Mouse (Mus musculus) limb, embryonic 14.5 days (tissue): Measurements from ENCODE around the gene Tnfaip8l2. TPM values are rescaled to one million over a fixed set of nuclear protein-coding genes. Genes with fewer than 3 reads are reported as not detected.
A peak's percentile ranks its signal among the peaks of the same experiment; 100 is the strongest.

Experiments
- ATAC-seq: fragments of 200-750 bp; cut with Nextera tagmentation; 2 replicates; pipeline ENCODE4 v1.8.0; 2017; ENCODE audit warnings: low read depth, moderate number of reproducible peaks, moderate TSS enrichment; ENCODE audit not compliant: low FRiP score
- DNase-seq: peaks from one replicate; pipeline ENCODE4 v3.0.0-alpha.2; 2015; ENCODE audit warnings: low spot score
- H3K27ac ChIP-seq: fragments of 300-500 bp; sonication (generic); replicated peaks from 2 replicates; pipeline ENCODE4 v1.5.1; 2014; ENCODE audit warnings: low read depth, mild to moderate bottlenecking, low read length, moderate library complexity, mixed read lengths
- H3K27me3 ChIP-seq: fragments of 300-500 bp; sonication (generic); 2 replicates; pipeline ENCODE4 v1.6.1; 2014; ENCODE audit warnings: low read length, mixed read lengths; ENCODE audit not compliant: control insufficient read depth, insufficient read depth
- H3K36me3 ChIP-seq: fragments of 300-500 bp; sonication (generic); 2 replicates; pipeline ENCODE4 v1.6.1; 2014; ENCODE audit warnings: mild to moderate bottlenecking, low read length, moderate library complexity, mixed read lengths; ENCODE audit not compliant: control insufficient read depth, insufficient read depth
- H3K4me1 ChIP-seq: fragments of 300-500 bp; sonication (generic); 2 replicates; pipeline ENCODE4 v1.6.1; 2014; ENCODE audit warnings: antibody characterized with exemption, low read length, mixed read lengths; ENCODE audit not compliant: control insufficient read depth, insufficient read depth
- H3K4me2 ChIP-seq: fragments of 300-500 bp; sonication (generic); replicated peaks from 2 replicates; pipeline ENCODE4 v1.6.1; 2014; ENCODE audit warnings: low read depth, mild to moderate bottlenecking, low read length, moderate library complexity; ENCODE audit not compliant: severe bottlenecking
- H3K4me3 ChIP-seq: fragments of 300-500 bp; sonication (generic); replicated peaks from 2 replicates; pipeline ENCODE4 v1.5.1; 2014; ENCODE audit warnings: low read length
- H3K9ac ChIP-seq: fragments of 300-500 bp; sonication (generic); 2 replicates; pipeline ENCODE4 v1.6.1; 2014; ENCODE audit warnings: mild to moderate bottlenecking, low read depth, low read length, moderate library complexity; ENCODE audit not compliant: severe bottlenecking
- H3K9me3 ChIP-seq: fragments of 300-500 bp; sonication (generic); 2 replicates; pipeline ENCODE4 v1.6.1; 2016; ENCODE audit warnings: low read length; ENCODE audit not compliant: control insufficient read depth
- POLR2A ChIP-seq: fragments of 200-500 bp; IDR thresholded peaks from 2 replicates; pipeline ENCODE4 v1.8.0; 2012; ENCODE audit warnings: inconsistent platforms, mild to moderate bottlenecking, moderate library complexity, borderline replicate concordance; ENCODE audit not compliant: insufficient read depth, insufficient read length; ENCODE audit errors: extremely low read depth
- WGBS: fragments of 180-500 bp; shearing (Covaris S2); extraction: QIAGEN DNeasy Blood & Tissue Kit; methylation state at CpG from one replicate; pipeline ENCODE4 v1.1.7; 2014; 5-methylcytosine and 5-hydroxymethylcytosine counted together
- polyA plus RNA-seq, 2 experiments: library from polyadenylated mRNA; depleted of rRNA in 1 of 2; stranded (reverse) in 1 of 2; unstranded in 1 of 2; fragments of >200 nt; fragmentation: Nextera tagmentation in 1 of 2; extraction: Ambion mirVana in 1 of 2; gene quantifications; 2 replicates each; pipeline versions ENCODE4 v1.2.1 to v1.2.3; 2012 to 2014

Tnfaip8l2 gene
- polyA plus RNA-seq, 2 experiments = 4.9 to 6.1 TPM

DNA sequence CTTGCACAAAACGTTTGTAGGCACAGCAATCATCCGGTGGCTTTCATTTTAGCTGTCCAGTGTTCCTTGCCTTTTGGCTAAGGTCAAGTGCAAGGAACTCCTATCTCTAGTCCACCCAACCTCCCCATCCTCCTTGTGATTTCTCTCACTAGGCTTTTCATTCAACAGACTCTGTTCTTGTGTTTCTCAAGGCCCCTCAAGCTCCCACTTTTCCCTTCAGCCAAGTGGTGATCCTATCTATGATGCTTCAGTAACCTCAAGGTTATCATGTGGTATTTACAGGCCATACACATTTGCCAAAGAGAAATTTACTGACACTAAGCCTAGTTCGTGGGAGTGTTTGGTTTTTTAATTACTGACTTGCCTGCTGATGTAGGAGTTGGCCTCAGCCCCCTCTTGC lies 37.7 kb upstream of the Tnfaip8l2 start:
- no peak overlapping the region for H3K4me2 ChIP-seq
- H3K4me1 ChIP-seq = no peaks in the 10 kb centered on the region
- H3K36me3 ChIP-seq = peaks cover 15% of the 10 kb centered on the region
- no peak overlapping the region for H3K4me3 ChIP-seq
- H3K9me3 ChIP-seq = no peaks in the 10 kb centered on the region
- no peaks in the 10 kb centered on the region for H3K27me3 ChIP-seq
- 66% methylated on average over 3 of the region's 3 CpGs for WGBS
- no peak overlapping the region for H3K27ac ChIP-seq
- no peak overlapping the region for H3K9ac ChIP-seq
- TF ChIP-seq POLR2A = no peak
- ATAC-seq (no peak), DNase-seq (no peak)

DNA sequence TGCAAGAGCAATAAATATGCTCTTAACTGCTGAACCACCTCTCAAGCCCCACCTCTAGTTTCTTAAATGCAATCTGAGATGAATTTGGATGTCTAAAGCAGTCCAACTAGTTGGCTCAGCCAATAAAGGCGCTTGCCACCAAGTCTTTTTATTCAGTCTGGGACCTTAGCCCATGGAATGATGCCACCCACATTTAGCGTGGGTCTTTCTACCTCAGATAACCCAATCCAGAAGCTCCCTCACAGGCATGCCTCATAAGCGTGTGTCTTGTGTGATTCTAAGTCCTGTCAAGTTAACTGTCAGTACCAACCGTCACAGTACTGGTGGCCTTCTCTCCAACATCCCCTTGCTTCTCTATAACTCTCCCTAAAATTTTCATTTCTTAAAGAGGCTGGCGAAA lies 36.8 kb upstream of the Tnfaip8l2 start:
- H3K4me3 ChIP-seq = no peak overlapping the region
- no peak for TF ChIP-seq POLR2A
- no peak for ATAC-seq
- no peak overlapping the region for H3K4me2 ChIP-seq
- H3K4me1 ChIP-seq = no peaks in the 10 kb centered on the region
- 82% methylated on average over 5 of the region's 5 CpGs for WGBS
- 0 out of 2 replicates have a peak, but pooled peaks cover 3% of the 10 kb centered on the region for H3K27me3 ChIP-seq
- H3K36me3 ChIP-seq = peaks cover 6% of the 10 kb centered on the region; the same call in 1 of the 2 replicates
- no peak for DNase-seq
- H3K9ac ChIP-seq = no peak overlapping the region
- H3K27ac ChIP-seq = no peak overlapping the region
- H3K9me3 ChIP-seq = no peaks in the 10 kb centered on the region

DNA sequence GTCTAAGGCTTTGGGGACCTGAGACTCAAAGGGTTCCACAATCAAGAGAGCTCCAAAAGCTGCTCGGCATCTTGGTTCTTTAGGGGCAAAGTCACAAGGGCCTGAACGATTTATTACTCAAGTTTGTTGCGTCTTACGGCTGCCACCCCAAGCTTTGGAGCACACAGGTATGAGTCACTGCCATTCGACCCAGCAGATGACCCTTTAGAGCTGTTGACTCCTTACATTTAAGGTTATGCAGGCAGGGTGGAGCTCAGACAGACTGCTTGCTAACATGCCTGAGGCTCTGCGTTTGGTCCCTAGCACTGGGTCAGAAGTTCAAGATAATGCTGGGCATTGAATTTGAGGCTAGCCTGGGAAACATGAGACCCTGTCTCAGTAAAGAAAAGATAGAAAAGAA lies 35.4 kb upstream of the Tnfaip8l2 start:
- WGBS = 61% methylated on average over 6 of the region's 6 CpGs
- H3K36me3 ChIP-seq = peaks cover 11% of the 10 kb centered on the region
- H3K9me3 ChIP-seq = no peaks in the 10 kb centered on the region
- peaks cover 16% of the 10 kb centered on the region for H3K27me3 ChIP-seq
- no peak overlapping the region for H3K4me3 ChIP-seq
- no peak for TF ChIP-seq POLR2A
- H3K27ac ChIP-seq = no peak overlapping the region
- peaks cover 5% of the 10 kb centered on the region; the same call in 1 of the 2 replicates for H3K4me1 ChIP-seq
- no peak for ATAC-seq
- H3K9ac ChIP-seq = no peak overlapping the region
- DNase-seq = no peak
- no peak overlapping the region for H3K4me2 ChIP-seq

DNA sequence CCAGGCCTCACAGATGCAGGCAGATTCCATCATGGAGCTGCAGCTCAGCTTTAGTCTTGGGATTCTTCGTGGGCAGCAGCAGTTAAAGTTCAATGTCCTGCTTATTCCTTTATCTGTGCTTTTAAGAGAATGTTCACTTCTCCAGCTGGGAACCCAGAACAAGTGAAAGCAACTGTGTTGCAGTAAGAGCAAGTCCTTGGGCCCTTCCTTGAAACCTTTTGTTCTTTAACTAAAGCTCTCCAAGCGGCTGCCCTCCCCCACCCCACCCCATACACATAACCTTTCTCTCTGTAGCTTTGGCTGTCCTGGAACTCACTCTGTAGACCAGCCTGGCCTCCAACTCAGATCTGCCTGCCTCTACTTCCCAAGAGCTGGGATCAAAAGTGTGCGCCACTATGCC lies 34.3 kb upstream of the Tnfaip8l2 start:
- no peak for TF ChIP-seq POLR2A
- DNase-seq (no peak), ATAC-seq (no peak)
- Histone ChIP-seq H3K9me3 (no peaks in the 10 kb centered on the region), H3K27ac (no peak overlapping the region), H3K9ac (no peak overlapping the region), H3K4me3 (no peak overlapping the region), H3K36me3 (peaks cover 22% of the 10 kb centered on the region), H3K4me1 (peaks cover 5% of the 10 kb centered on the region; the same call in 1 of the 2 replicates), H3K4me2 (no peak overlapping the region), H3K27me3 (peaks cover 27% of the 10 kb centered on the region)
- whole genome bisulfite sequencing = 74% methylated on average over 3 of the region's 3 CpGs

DNA sequence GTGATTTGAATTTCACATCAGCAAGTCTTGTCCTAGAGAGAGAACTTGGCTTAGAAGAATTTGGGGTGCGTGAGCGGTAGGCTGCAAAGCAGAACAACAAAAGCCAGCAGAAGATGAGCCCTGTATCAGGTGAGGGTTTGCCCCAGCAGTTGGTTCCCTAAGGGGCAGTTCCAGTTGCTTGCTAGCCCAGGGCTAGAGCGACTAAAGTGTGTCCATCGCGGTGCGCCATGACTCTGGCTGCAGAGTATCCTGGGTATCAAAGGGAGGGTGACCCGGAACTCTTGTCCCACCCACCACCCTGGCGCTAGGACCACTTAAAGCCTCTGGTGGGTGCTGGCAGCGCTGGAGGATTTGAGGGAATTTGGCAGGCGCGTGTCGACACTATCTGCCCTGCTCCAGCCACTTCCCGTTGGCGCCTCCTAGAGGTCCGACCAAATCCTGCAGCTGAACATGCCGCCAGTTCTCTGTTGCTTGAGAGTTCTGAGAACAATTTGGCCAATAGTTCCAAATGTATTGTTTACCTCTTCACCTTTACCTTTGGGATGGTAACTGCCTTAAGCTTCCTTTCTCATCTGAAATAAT lies 31.9 kb upstream of the Tnfaip8l2 start:
- peak overlapping the region; percentile 31; the same call in 1 of the 2 replicates for H3K9ac ChIP-seq
- H3K27me3 ChIP-seq = peaks cover 30% of the 10 kb centered on the region
- peaks cover 45% of the 10 kb centered on the region for H3K36me3 ChIP-seq
- TF ChIP-seq POLR2A = no peak
- peaks cover 5% of the 10 kb centered on the region; the same call in 1 of the 2 replicates for H3K4me1 ChIP-seq
- 8% methylated on average over 16 of the region's 16 CpGs for WGBS
- H3K9me3 ChIP-seq = no peaks in the 10 kb centered on the region
- H3K4me2 ChIP-seq = 0 out of 2 replicates have a peak overlapping the region, but pooled peaks have one; percentile 17
- peak; percentile 58 for ATAC-seq
- no peak overlapping the region for H3K4me3 ChIP-seq
- H3K27ac ChIP-seq = no peak overlapping the region
- peak; percentile 80 for DNase-seq
